Mouse (Mus musculus) hematopoietic stem cell, adult 5-6 weeks (primary cell): ENCODE results near the gene Alkbh4. TPM values are rescaled to one million over a fixed set of nuclear protein-coding genes. Genes with fewer than 3 reads are reported as not detected.
"Not testable (repeated sequence)": the region's sequence is repeated elsewhere in the genome, so short reads cannot be mapped to it uniquely, and the experiment has no call there.

Experiments used
- ATAC-seq, 2 experiments: fragments of 125-278 bp in 1 of 2; replicated peaks in 1 of 2; 2 replicates each; pipeline ENCODE4 v1.8.0; 2016 to 2017; ENCODE audit warnings: inconsistent platforms in 2 of 2, mild to moderate bottlenecking in 2 of 2, moderate number of reproducible peaks in 2 of 2, low read depth in 1 of 2, moderate TSS enrichment in 1 of 2; ENCODE audit not compliant: low FRiP score in 2 of 2, poor library complexity in 2 of 2, severe bottlenecking in 2 of 2, insufficient read depth in 1 of 2, low TSS enrichment in 1 of 2
- total RNA-seq: library from RNA; stranded (forward); fragments of 172-1452, 232-1000 nt; gene quantifications from 2 replicates; pipeline ENCODE4 v1.2.3, GENCODE M21; 2017

Gene Alkbh4
- total RNA-seq, 1 experiment from 2014 or later = 6.6 TPM

GRCm38 (mm10) chr5:136137658-136138274 is 1.8 kb downstream of the Alkbh4 start:
- no peak for ATAC-seq

DNA sequence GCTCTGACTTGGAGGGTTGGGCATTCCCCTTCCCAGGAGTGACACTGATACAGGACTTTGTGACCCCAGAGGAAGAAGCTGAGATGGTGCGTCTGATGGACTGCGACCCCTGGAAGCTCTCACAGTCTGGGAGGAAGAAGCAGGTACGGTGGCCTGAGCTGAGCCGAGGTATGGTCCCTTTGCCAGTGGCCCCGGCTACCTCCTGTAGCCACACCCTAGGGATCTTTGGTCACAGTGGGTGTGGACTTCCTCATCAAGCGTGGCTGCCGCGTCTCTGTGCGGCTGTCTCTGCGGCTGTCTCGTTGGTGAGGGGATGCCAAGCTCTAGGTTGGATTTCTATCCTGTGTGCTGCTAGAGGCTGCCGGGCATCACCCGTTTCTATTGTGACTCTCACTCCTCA is 3.4 kb downstream of the Alkbh4 start:
- ATAC-seq = 0 out of 4 replicates have a peak, but pooled peaks of 1 of the 2 experiments have one; percentile 17

- ATAC-seq = peak; percentile 25 to 39; a peak in 1 of 4 replicates
Observed at GRCm38 (mm10) chr5:136140057-136140482, 4.1 kb downstream of the Alkbh4 start.

GRCm38 (mm10) chr5:136142746-136143145 is 6.8 kb downstream of the Alkbh4 start:
- no peak for ATAC-seq

- no peak for ATAC-seq
Observed at GRCm38 (mm10) chr5:136143161-136143755, 7.3 kb downstream of the Alkbh4 start.

- no peak for ATAC-seq
Observed at GRCm38 (mm10) chr5:136144606-136145430, 8.9 kb downstream of the Alkbh4 start.

- no peak for ATAC-seq
Observed at GRCm38 (mm10) chr5:136146936-136147335, 11.0 kb downstream of the Alkbh4 start.

DNA sequence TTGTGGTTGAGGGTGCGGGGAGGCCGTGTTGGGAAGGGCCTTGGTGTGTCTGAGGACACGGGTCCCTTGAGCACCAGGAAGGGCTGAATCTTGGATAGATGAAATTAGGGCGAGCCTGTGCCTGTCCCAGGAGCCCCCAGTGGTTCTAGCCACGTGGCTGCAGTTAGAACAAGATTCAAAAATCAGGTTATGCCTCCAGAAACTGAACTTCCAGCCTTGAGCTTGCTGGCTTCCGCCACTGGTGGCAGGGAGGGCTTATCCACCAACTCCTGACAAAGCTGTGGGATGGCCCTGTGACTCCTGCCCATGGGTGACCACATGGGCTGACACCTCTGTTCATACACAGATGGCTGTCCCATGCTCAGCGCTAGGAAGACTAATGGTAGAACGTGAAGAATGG is 11.8 kb downstream of the Alkbh4 start:
- no peak for ATAC-seq

- ATAC-seq = peak; percentile 93 to 96
Observed at GRCm38 (mm10) chr5:136149134-136149576, 13.2 kb downstream of the Alkbh4 start.

- no peak for ATAC-seq
Observed at GRCm38 (mm10) chr5:136152365-136152764, 16.4 kb downstream of the Alkbh4 start.

DNA sequence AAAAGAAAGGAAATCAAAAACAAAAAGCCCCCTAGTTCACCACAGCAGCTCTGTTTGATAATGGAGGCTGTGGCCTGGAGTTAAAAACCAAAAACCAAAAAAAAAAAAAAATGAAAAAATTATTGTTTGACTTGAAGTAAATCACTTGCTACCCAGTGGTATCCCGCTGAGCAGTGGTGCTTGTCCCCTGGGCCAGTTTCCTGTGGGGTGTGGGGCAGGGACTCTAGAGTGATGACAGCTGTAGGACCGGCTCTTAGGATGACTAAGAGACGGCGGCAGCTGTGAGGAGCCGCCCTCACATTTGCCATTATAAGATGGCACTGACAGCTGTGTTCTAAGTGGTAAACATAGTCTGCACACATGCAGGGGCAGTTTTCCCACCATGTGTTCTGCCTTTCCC is 19.5 kb downstream of the Alkbh4 start:
- ATAC-seq = no peak

GRCm38 (mm10) chr5:136160084-136160483 is 24.1 kb downstream of the Alkbh4 start:
- not testable (repeated sequence) for ATAC-seq

- ATAC-seq = no peak
Observed at GRCm38 (mm10) chr5:136163807-136164474, 28.0 kb downstream of the Alkbh4 start.

DNA sequence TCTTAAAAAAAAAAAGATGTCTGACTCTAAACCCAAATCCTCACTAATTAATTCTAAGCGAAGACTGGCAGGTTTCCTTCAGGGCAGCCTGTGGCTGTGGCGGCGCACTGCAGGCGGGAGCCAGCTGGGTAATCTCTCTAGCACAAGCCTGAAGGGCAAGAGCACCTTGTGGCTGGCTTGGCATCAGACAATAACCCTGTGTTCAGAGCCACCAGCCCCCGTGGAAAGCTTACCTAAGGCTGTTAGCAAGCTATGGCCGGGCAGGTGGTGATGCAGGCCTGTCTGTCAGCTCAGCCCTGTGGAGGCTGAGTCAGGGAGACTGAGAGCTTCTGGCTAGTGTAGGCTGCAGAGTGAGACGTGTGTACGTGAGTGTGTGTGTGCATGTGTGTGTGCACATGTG is 29.3 kb downstream of the Alkbh4 start:
- no peak for ATAC-seq

DNA sequence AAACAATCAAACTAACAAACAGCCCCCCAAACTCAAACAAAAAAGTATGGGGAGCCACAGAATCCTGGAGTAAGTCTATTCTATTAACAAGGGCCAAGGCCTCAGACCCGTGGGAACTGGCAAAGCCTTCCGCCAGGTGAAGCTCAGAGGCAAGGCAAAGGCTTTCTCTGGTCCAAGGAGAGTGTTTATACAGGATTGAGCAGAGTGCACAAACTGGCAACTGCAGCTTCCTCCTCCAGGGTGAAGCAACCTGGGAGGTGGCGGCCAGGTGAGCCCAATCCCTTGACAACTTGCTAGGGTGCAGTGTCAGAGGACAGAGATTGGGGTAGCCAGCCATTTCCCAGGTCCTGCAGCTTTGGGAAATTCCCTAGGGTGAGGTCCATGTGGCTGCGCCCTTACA is 31.4 kb downstream of the Alkbh4 start:
- no peak for ATAC-seq

DNA sequence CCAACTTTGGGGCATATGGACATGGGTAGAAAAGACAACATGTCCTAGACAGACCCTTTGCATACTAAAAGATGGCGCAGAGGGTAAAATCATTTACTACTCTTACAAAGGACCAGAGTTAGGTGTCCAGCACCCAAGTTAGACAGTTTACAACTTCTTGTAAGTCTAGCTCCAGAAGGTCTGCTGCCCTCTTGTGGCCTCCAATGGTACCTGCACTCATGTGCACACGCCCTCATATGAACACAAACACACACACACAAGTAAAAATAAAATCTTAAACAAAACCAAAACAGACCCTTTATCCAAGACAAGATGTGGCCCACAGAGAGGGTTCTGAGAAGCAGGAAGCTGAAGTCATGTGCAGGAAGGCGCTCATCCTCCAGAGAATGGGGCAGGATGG is 32.1 kb downstream of the Alkbh4 start:
- no peak for ATAC-seq

- peak in 1 of 2 experiments; percentile 20; a peak in 2 of 4 replicates for ATAC-seq
Observed at GRCm38 (mm10) chr5:136169626-136170511, 33.9 kb downstream of the Alkbh4 start.
